Mouse (Mus musculus) cortical plate, adult 2 months (tissue): ENCODE data around the gene F2r.

Experiments
- CTCF ChIP-seq: fragments of 200-500 bp; IDR thresholded peaks from 2 replicates; pipeline ENCODE4 v1.5.1; 2011; ENCODE audit warnings: mild to moderate bottlenecking, control low read depth, low read length; ENCODE audit not compliant: insufficient read depth; ENCODE audit errors: extremely low read depth
- POLR2A ChIP-seq: fragments of 200-500 bp; IDR thresholded peaks from 2 replicates; pipeline ENCODE4 v1.6.1; 2011; ENCODE audit warnings: mild to moderate bottlenecking, low read length, control low read depth; ENCODE audit not compliant: insufficient read depth; ENCODE audit errors: extremely low read depth

- TF ChIP-seq CTCF (no peak), POLR2A (no peak)
Observed at GRCm38 (mm10) chr13:95640408-95640807, 22.1 kb upstream of the F2r start.
